Comparison of ENCODE assay signal across 25 mouse cellular contexts in genomic region chr11:56069658-56070057, GRCm38 (mm10). TPM values are rescaled to one million over a fixed set of nuclear protein-coding genes. Genes with fewer than 3 reads are reported as not detected.
"Had no signal": no experiment of that assay in that cellular context is flagged by ENCODE, and none has a peak within 500 bp of the region (broad histone marks: within the 10 kb centered on the region; RNA-seq: fewer than 3 reads in every experiment).

No protein-coding gene starts in this region.

- ATAC-seq: midbrain, embryonic 13.5 days; midbrain, embryonic 15.5 days had no signal

- H3K27me3 ChIP-seq: midbrain, embryonic 13.5 days; midbrain, embryonic 15.5 days; neural tube, embryonic 12.5 days; stomach, embryonic 15.5 days had no signal

- H3K4me2 ChIP-seq: lung, embryonic 14.5 days; midbrain, embryonic 11.5 days; midbrain, embryonic 13.5 days; midbrain, embryonic 15.5 days; neural tube, embryonic 12.5 days; stomach, embryonic 15.5 days had no signal

- H3K36me3 ChIP-seq: midbrain, embryonic 13.5 days; midbrain, embryonic 15.5 days; neural tube, embryonic 12.5 days; stomach, embryonic 15.5 days had no signal

- H3K4me1 ChIP-seq: neural tube, embryonic 12.5 days; stomach, embryonic 15.5 days had no signal

- H3K4me3 ChIP-seq: midbrain, embryonic 13.5 days; midbrain, embryonic 15.5 days; neural tube, embryonic 12.5 days; stomach, embryonic 15.5 days had no signal

- H3K9me3 ChIP-seq: midbrain, embryonic 13.5 days; midbrain, embryonic 15.5 days; neural tube, embryonic 12.5 days; stomach, embryonic 15.5 days had no signal

- H3K27ac ChIP-seq: midbrain, embryonic 13.5 days; midbrain, embryonic 15.5 days; neural tube, embryonic 12.5 days; stomach, embryonic 15.5 days; stomach, postnatal 0 days had no signal

- H3K9ac ChIP-seq: lung, embryonic 14.5 days; midbrain, embryonic 13.5 days; midbrain, embryonic 15.5 days; neural tube, embryonic 12.5 days; stomach, embryonic 15.5 days had no signal

- DNase-seq: lung, adult 18-20 months; lung, embryonic 14.5 days; lung, postnatal 10 days; lung, postnatal 4 days; retina, postnatal 1 day; right cerebral cortex, adult 18-20 months; right cerebral cortex, postnatal 25 days; right cerebral cortex, postnatal 4 days; thymus, adult 2 months; thymus, postnatal 25 days; thymus, postnatal 4 days had no signal

RNA-seq across cellular contexts. Expression of gene Nmur2, which starts 28.8 kb away (rescaled TPM):
- total RNA-seq: megakaryocyte, adult 5-6 weeks; megakaryocyte-erythroid progenitor cell, adult 5-6 weeks; monocyte, adult 5-6 weeks; neutrophil, adult 5-6 weeks had no signal
- polyA plus RNA-seq: liver, embryonic 16.5 days; lung, embryonic 14.5 days; lung, embryonic 16.5 days; spleen, adult 2 months; testis, adult 2 months had no signal
